Mouse (Mus musculus) liver, adult 2 months (tissue): ENCODE measurements around the gene Triobp.

Experiments
- CTCF ChIP-seq: fragments of 200-500 bp; IDR thresholded peaks from 2 replicates; pipeline ENCODE4 v1.5.1; 2011; ENCODE audit warnings: low read depth, low read length, control low read depth
- POLR2A ChIP-seq: fragments of 200-500 bp; IDR thresholded peaks from 2 replicates; pipeline ENCODE4 v1.6.1; 2011; ENCODE audit warnings: low read length, control low read depth; ENCODE audit not compliant: insufficient read depth; ENCODE audit errors: extremely low read depth

DNA sequence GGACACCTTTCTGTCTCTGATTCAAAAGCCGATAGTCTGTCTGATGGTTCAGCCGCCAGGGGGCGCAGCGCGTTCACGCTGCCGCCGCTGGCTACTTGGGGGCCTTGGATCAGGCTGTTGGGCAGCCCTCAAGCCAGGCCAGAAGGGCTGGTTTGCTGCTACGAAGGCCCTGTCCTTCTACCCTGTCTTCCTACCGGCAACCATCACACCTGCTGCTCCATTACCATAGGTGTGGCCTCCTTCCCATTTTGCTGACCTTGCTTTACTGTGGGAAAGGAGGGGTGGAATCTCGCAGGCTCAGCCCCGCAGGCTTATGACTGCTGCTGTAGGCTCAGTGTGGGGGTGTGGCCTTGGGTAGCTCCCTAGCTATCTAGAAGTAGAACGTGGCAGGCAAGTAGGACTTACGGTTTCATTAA is 90.4 kb downstream of the Triobp start:
- TF ChIP-seq POLR2A = no peak
- TF ChIP-seq CTCF = peak; percentile 85
